Mouse (Mus musculus) erythroblast, embryonic 14.5 days (primary cell): ENCODE measurements around the gene Slbp.

ENCODE experiments used
- GATA1 ChIP-seq: IDR thresholded peaks from 2 replicates; pipeline ENCODE4 v1.6.1; 2012; ENCODE audit warnings: low read length, inconsistent platforms, mixed read lengths
- TAL1 ChIP-seq: IDR thresholded peaks from 3 replicates; pipeline ENCODE4 v1.6.1; 2012; ENCODE audit warnings: low read length, inconsistent platforms, mixed read lengths

DNA sequence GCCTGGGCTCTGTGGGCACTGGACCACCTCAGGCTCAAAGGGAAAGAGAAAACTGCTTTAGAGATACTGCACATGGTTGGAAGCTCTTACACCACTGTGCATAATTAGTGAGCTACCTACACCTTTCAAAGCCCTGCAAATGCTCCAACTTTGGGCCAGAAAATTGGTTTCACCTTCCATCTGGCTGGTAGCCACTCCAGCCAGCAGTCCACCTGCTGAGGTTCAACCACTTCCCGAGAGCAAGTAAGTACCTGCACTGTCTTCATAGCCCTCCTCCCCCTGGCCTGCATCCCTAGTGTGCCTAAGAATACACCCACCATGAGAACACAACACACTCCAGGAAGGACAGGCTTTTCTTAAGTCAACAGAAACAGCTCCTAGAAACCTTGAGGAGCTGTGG lies 40.6 kb downstream of the Slbp start:
- no peak for TF ChIP-seq GATA1
- no peak for TF ChIP-seq TAL1
